Mouse (Mus musculus): Measurements from ENCODE around the gene Fam241b. TPM values are rescaled to one million over a fixed set of nuclear protein-coding genes. Genes with fewer than 3 reads are reported as not detected.
A peak's percentile ranks its signal among the peaks of the same experiment; 100 is the strongest.
"Not testable (repeated sequence)": the region's sequence is repeated elsewhere in the genome, so short reads cannot be mapped to it uniquely, and the experiment has no call there.

Fam241b gene
- polyA plus RNA-seq, 2 experiments: 5.0 to 8.5 TPM

GRCm38 (mm10) chr10:62088411-62088810 lies 55.3 kb downstream of the Fam241b start:
- Histone ChIP-seq H3K4me3 (replicated peaks; ENCODE audit: low read length) (no peak overlapping the region), H3K4me1 (ENCODE audit: control insufficient read depth, insufficient read depth, low read length) (no peaks in the 10 kb centered on the region), H3K4me2 (replicated peaks; ENCODE audit: low read depth, low read length, severe bottlenecking) (no peak overlapping the region), H3K36me3 (ENCODE audit: control insufficient read depth, insufficient read depth, low read length) (no peaks in the 10 kb centered on the region), H3K9ac (ENCODE audit: low read depth, low read length, severe bottlenecking) (0 out of 2 replicates have a peak overlapping the region, but pooled peaks have one; percentile 16), H3K9me3 (ENCODE audit: control insufficient read depth, low read length) (no peaks in the 10 kb centered on the region), H3K27me3 (ENCODE audit: control insufficient read depth, insufficient read depth, low read length) (no peaks in the 10 kb centered on the region), H3K27ac (replicated peaks; ENCODE audit: low read depth, low read length) (no peak overlapping the region)
- WGBS: 85% methylated on average over 5 of the region's 5 CpGs
- no peak for TF ChIP-seq POLR2A (IDR thresholded peaks at IDR 0.05; ENCODE audit: borderline replicate concordance, extremely low read depth, insufficient read depth, insufficient read length)
- no peak for DNase-seq (ENCODE audit: low spot score)
- no peak for ATAC-seq (ENCODE audit: low FRiP score, low read depth)

- no peak overlapping the region for H3K4me3 ChIP-seq (replicated peaks; ENCODE audit: low read length)
- no peaks in the 10 kb centered on the region for H3K9me3 ChIP-seq (ENCODE audit: control insufficient read depth, low read length)
- no peak overlapping the region for H3K27ac ChIP-seq (replicated peaks; ENCODE audit: low read depth, low read length)
- 94% methylated on average over 5 of the region's 5 CpGs for WGBS
- H3K9ac ChIP-seq (ENCODE audit: low read depth, low read length, severe bottlenecking): no peak overlapping the region
- no peak overlapping the region for H3K4me2 ChIP-seq (replicated peaks; ENCODE audit: low read depth, low read length, severe bottlenecking)
- no peak for DNase-seq (ENCODE audit: low spot score)
- TF ChIP-seq POLR2A (IDR thresholded peaks at IDR 0.05; ENCODE audit: borderline replicate concordance, extremely low read depth, insufficient read depth, insufficient read length): no peak
- H3K4me1 ChIP-seq (ENCODE audit: control insufficient read depth, insufficient read depth, low read length): no peaks in the 10 kb centered on the region
- no peaks in the 10 kb centered on the region for H3K36me3 ChIP-seq (ENCODE audit: control insufficient read depth, insufficient read depth, low read length)
- H3K27me3 ChIP-seq (ENCODE audit: control insufficient read depth, insufficient read depth, low read length): no peaks in the 10 kb centered on the region
- no peak for ATAC-seq (ENCODE audit: low FRiP score, low read depth)
Observed at GRCm38 (mm10) chr10:62086826-62087225, 56.9 kb downstream of the Fam241b start.

GRCm38 (mm10) chr10:62086044-62086443 lies 57.7 kb downstream of the Fam241b start:
- H3K27me3 ChIP-seq (ENCODE audit: control insufficient read depth, insufficient read depth, low read length): no peaks in the 10 kb centered on the region
- 57% methylated on average over 2 of the region's 2 CpGs for WGBS
- no peak for DNase-seq (ENCODE audit: low spot score)
- H3K9me3 ChIP-seq (ENCODE audit: control insufficient read depth, low read length): no peaks in the 10 kb centered on the region
- no peak overlapping the region for H3K27ac ChIP-seq (replicated peaks; ENCODE audit: low read depth, low read length)
- no peak overlapping the region for H3K4me2 ChIP-seq (replicated peaks; ENCODE audit: low read depth, low read length, severe bottlenecking)
- no peaks in the 10 kb centered on the region for H3K36me3 ChIP-seq (ENCODE audit: control insufficient read depth, insufficient read depth, low read length)
- no peak overlapping the region for H3K4me3 ChIP-seq (replicated peaks; ENCODE audit: low read length)
- no peak for ATAC-seq (ENCODE audit: low FRiP score, low read depth)
- no peak for TF ChIP-seq POLR2A (IDR thresholded peaks at IDR 0.05; ENCODE audit: borderline replicate concordance, extremely low read depth, insufficient read depth, insufficient read length)
- no peak overlapping the region for H3K9ac ChIP-seq (ENCODE audit: low read depth, low read length, severe bottlenecking)
- no peaks in the 10 kb centered on the region for H3K4me1 ChIP-seq (ENCODE audit: control insufficient read depth, insufficient read depth, low read length)

GRCm38 (mm10) chr10:62076248-62077134 lies 67.2 kb downstream of the Fam241b start:
- peak; percentile 22 for DNase-seq (ENCODE audit: low spot score)
- Histone ChIP-seq H3K9me3 (ENCODE audit: control insufficient read depth, low read length) (no peaks in the 10 kb centered on the region), H3K36me3 (ENCODE audit: control insufficient read depth, insufficient read depth, low read length) (no peaks in the 10 kb centered on the region), H3K27ac (replicated peaks; ENCODE audit: low read depth, low read length) (no peak overlapping the region), H3K9ac (ENCODE audit: low read depth, low read length, severe bottlenecking) (no peak overlapping the region), H3K4me1 (ENCODE audit: control insufficient read depth, insufficient read depth, low read length) (no peaks in the 10 kb centered on the region), H3K4me3 (replicated peaks; ENCODE audit: low read length) (no peak overlapping the region), H3K27me3 (ENCODE audit: control insufficient read depth, insufficient read depth, low read length) (no peaks in the 10 kb centered on the region), H3K4me2 (replicated peaks; ENCODE audit: low read depth, low read length, severe bottlenecking) (no peak overlapping the region)
- 56% methylated on average over 11 of the region's 11 CpGs for WGBS
- ATAC-seq (ENCODE audit: low FRiP score, low read depth): no peak
- no peak for TF ChIP-seq POLR2A (IDR thresholded peaks at IDR 0.05; ENCODE audit: borderline replicate concordance, extremely low read depth, insufficient read depth, insufficient read length)

GRCm38 (mm10) chr10:62071346-62071745 lies 72.4 kb downstream of the Fam241b start:
- not testable (repeated sequence) for H3K9me3 ChIP-seq (ENCODE audit: control insufficient read depth, low read length); H3K4me1 ChIP-seq (ENCODE audit: control insufficient read depth, insufficient read depth, low read length); DNase-seq (ENCODE audit: low spot score); H3K4me3 ChIP-seq (replicated peaks; ENCODE audit: low read length); H3K36me3 ChIP-seq (ENCODE audit: control insufficient read depth, insufficient read depth, low read length); H3K9ac ChIP-seq (ENCODE audit: low read depth, low read length, severe bottlenecking); ATAC-seq (ENCODE audit: low FRiP score, low read depth); H3K4me2 ChIP-seq (replicated peaks; ENCODE audit: low read depth, low read length, severe bottlenecking); H3K27me3 ChIP-seq (ENCODE audit: control insufficient read depth, insufficient read depth, low read length); H3K27ac ChIP-seq (replicated peaks; ENCODE audit: low read depth, low read length)
- 81% methylated on average over 12 of the region's 14 CpGs for WGBS
